Mouse (Mus musculus) lung, embryonic 15.5 days (tissue): ENCODE data around the gene Pnma1. TPM values are rescaled to one million over a fixed set of nuclear protein-coding genes. Genes with fewer than 3 reads are reported as not detected.

Experiments used
- ATAC-seq: fragments of 200-750 bp; cut with Nextera tagmentation; 2 replicates; pipeline ENCODE4 v1.8.0; 2017; ENCODE audit warnings: moderate number of reproducible peaks, borderline replicate concordance; ENCODE audit not compliant: low FRiP score, low TSS enrichment; ENCODE audit errors: extremely low read depth
- H3K27ac ChIP-seq: fragments of 300-500 bp; sonication (generic); 2 replicates; pipeline ENCODE4 v1.5.1; 2015; ENCODE audit warnings: moderate library complexity, mild to moderate bottlenecking, inconsistent platforms
- H3K27me3 ChIP-seq: fragments of 300-500 bp; sonication (generic); 2 replicates; pipeline ENCODE4 v1.6.1; 2015; ENCODE audit warnings: inconsistent platforms
- H3K36me3 ChIP-seq: fragments of 300-500 bp; sonication (generic); 2 replicates; pipeline ENCODE4 v1.6.1; 2015; ENCODE audit warnings: inconsistent platforms
- H3K4me1 ChIP-seq: fragments of 300-500 bp; sonication (generic); 2 replicates; pipeline ENCODE4 v1.6.1; 2015; ENCODE audit warnings: inconsistent platforms
- H3K4me2 ChIP-seq: fragments of 300-500 bp; sonication (generic); 2 replicates; pipeline ENCODE4 v1.6.1; 2015; ENCODE audit warnings: inconsistent platforms, mild to moderate bottlenecking, moderate library complexity
- H3K4me3 ChIP-seq: fragments of 300-500 bp; sonication (generic); 2 replicates; pipeline ENCODE4 v1.5.1; 2015; ENCODE audit warnings: mild to moderate bottlenecking, inconsistent platforms
- H3K9ac ChIP-seq: fragments of 300-500 bp; sonication (generic); 2 replicates; pipeline ENCODE4 v1.6.1; 2015; ENCODE audit warnings: inconsistent platforms
- H3K9me3 ChIP-seq: fragments of 300-500 bp; sonication (generic); 2 replicates; pipeline ENCODE4 v1.6.1; 2016; ENCODE audit warnings: inconsistent platforms
- WGBS: fragments of 180-500 bp; shearing (Covaris S2); methylation state at CpG from one replicate; pipeline ENCODE4 v1.1.7; 2015; 5-methylcytosine and 5-hydroxymethylcytosine counted together
- polyA plus RNA-seq: library from polyadenylated mRNA; unstranded; fragments of >200 nt; fragmentation: Nextera tagmentation; extraction: Ambion mirVana; gene quantifications from 2 replicates; pipeline ENCODE4 v1.2.1, GENCODE M21; 2015

Pnma1 gene
- polyA plus RNA-seq, 1 experiment from 2014 or later, result 1.8 TPM

DNA sequence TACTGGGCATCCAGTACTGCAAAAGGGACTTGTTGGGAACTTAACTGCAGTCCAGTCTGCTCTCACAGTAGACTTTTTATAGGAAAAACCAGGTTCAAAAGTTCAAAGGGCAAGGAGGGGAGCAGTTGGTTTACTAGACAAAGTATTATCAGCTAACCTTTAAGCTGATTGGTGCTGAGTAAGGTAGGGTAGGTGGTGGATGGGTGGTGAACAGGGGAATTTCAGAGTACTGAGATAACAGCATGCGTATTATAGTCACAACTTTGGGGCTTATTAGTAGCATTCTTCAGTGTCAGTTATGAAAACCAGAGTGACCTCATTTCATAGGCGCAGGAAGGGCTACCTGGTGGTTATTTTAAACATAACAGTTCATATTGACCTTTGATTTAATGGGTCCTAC lies 48.7 kb downstream of the Pnma1 start:
- WGBS, result 89% methylated on average over 2 of the region's 2 CpGs
- H3K4me3 ChIP-seq, result no peak overlapping the region

More for the DNA sequence above, 48.7 kb downstream of the Pnma1 start:
- H3K9me3 ChIP-seq, result no peaks in the 10 kb centered on the region
- H3K27ac ChIP-seq, result no peak overlapping the region
- no peak for ATAC-seq
- no peaks in the 10 kb centered on the region for H3K36me3 ChIP-seq
- H3K4me2 ChIP-seq, result no peak overlapping the region
- H3K4me1 ChIP-seq, result no peaks in the 10 kb centered on the region; the same call in 1 of the 2 replicates
- H3K27me3 ChIP-seq, result no peaks in the 10 kb centered on the region
- no peak overlapping the region for H3K9ac ChIP-seq

Other genes starting within 250 kb of the Pnma1 start
- 36.8 and 40.9 TPM in 2 replicates for gene Numb, start 226.6 kb downstream of the Pnma1 start, polyA plus RNA-seq
- gene Riox1, start 197.9 kb downstream of the Pnma1 start, polyA plus RNA-seq, result 14.2 and 16.2 TPM in 2 replicates
- gene Heatr4, start 163.6 kb downstream of the Pnma1 start, polyA plus RNA-seq, result not detected in 2 replicates
- 36.2 and 41.2 TPM in 2 replicates for gene Acot2, start 160.6 kb downstream of the Pnma1 start, polyA plus RNA-seq
- gene Acot1, start 139.0 kb downstream of the Pnma1 start, polyA plus RNA-seq, result 85.5 and 92.8 TPM in 2 replicates
- gene Acot4, start 110.1 kb downstream of the Pnma1 start, polyA plus RNA-seq, result 0.44 and 0.50 TPM in 2 replicates
- not detected in 2 replicates for gene Gm49366, start 109.6 kb downstream of the Pnma1 start, polyA plus RNA-seq
- 0.30 and 0.33 TPM in 2 replicates for gene Acot3, start 96.3 kb downstream of the Pnma1 start, polyA plus RNA-seq
- gene Acot5, start 79.2 kb downstream of the Pnma1 start, polyA plus RNA-seq, result not detected in 2 replicates
- 1.6 TPM in 2 replicates for gene Acot6, start 47.8 kb downstream of the Pnma1 start, polyA plus RNA-seq
- gene Dnal1, start 34.1 kb downstream of the Pnma1 start, polyA plus RNA-seq, result 4.8 and 6.1 TPM in 2 replicates
- gene Elmsan1, start 70.4 kb upstream of the Pnma1 start, polyA plus RNA-seq, result 11.7 and 12.5 TPM in 2 replicates
- gene Ptgr2, start 136.7 kb upstream of the Pnma1 start, polyA plus RNA-seq, result 21.8 and 25.9 TPM in 2 replicates
- 81.4 and 86.9 TPM in 2 replicates for gene Zfp410, start 168.4 kb upstream of the Pnma1 start, polyA plus RNA-seq
- gene Coq6, start 213.2 kb upstream of the Pnma1 start, polyA plus RNA-seq, result 49.4 and 50.0 TPM in 2 replicates
- 3.8 TPM in 2 replicates for gene Fam161b, start 213.3 kb upstream of the Pnma1 start, polyA plus RNA-seq